Comparison of ENCODE assay signal across 24 mouse cellular contexts in the genomic region with DNA sequence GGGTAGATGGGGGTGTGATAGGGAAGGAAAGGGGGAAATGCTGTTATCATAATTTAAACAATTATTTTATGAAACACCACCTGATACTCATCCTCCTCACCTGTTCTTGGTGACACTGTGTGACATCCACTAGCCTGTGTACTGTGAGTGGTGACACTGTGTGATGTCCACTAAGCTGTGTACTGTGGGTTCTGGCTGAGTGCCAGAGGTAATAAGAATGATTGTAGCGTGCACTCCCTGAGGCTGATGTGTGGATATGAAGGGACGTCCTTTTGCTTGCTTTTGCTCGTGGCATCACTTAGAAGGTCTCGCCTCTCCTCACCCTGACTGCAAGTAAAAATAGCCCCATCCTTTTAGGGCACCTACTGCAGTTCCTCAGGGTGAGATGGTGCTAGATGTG. TPM values are rescaled to one million over a fixed set of nuclear protein-coding genes. Genes with fewer than 3 reads are reported as not detected.
DNase-seq lines count a peak whose midpoint lies in the region; ATAC-seq and TF ChIP-seq lines count a peak whose summit lies in the region.
"Had no signal": no experiment of that assay in that cellular context is flagged by ENCODE, and none has a peak within 500 bp of the region (broad histone marks: within the 10 kb centered on the region; RNA-seq: fewer than 3 reads in every experiment).

No protein-coding gene starts in this region.

- peaks cover 3% of the 10 kb centered on the region; the same call in 1 of the 2 replicates for H3K9me3 ChIP-seq in heart, embryonic 11.5 days (replicated peaks; ENCODE audit: control insufficient read depth, low read length)
- H3K9me3 ChIP-seq in heart, embryonic 10.5 days, result no peaks in the 10 kb centered on the region
- no peaks in the 10 kb centered on the region for H3K9me3 ChIP-seq in hindbrain, postnatal 0 days (ENCODE audit: low read length)
- H3K9me3 ChIP-seq in hindbrain, embryonic 12.5 days (replicated peaks), result 0 out of 2 replicates have a peak, but pooled peaks cover 5% of the 10 kb centered on the region
- no peaks in the 10 kb centered on the region for H3K9me3 ChIP-seq in midbrain, embryonic 14.5 days (ENCODE audit: control insufficient read depth, low read length)
- H3K9me3 ChIP-seq in midbrain, postnatal 0 days (ENCODE audit: low read length), result no peaks in the 10 kb centered on the region
- H3K9me3 ChIP-seq in midbrain, embryonic 16.5 days (replicated peaks; ENCODE audit: control insufficient read depth, low read length, poor library complexity, severe bottlenecking), result no peaks in the 10 kb centered on the region
- H3K9me3 ChIP-seq: embryonic facial prominence, embryonic 12.5 days; embryonic facial prominence, embryonic 15.5 days; hindbrain, embryonic 13.5 days had no signal

- DNase-seq in heart, embryonic 10.5 days (ENCODE audit: low spot score), result no peak
- DNase-seq in hindbrain, postnatal 0 days (ENCODE audit: low spot score), result peak; percentile 42
- DNase-seq in midbrain, embryonic 14.5 days, result peak; percentile 35
- DNase-seq in midbrain, postnatal 0 days (ENCODE audit: low spot score), result no peak
- no peak for DNase-seq in urinary bladder, postnatal 4 days (ENCODE audit: low spot score in 2 of 2)
- DNase-seq: adrenal gland, adult 8-10 months; adrenal gland, postnatal 25 days; cerebellum, adult 11-12 months; cerebellum, adult 8-10 months; cerebellum, postnatal 25 days; gastrocnemius, postnatal 25 days had no signal

- no peak overlapping the region for H3K4me3 ChIP-seq in heart, embryonic 11.5 days (ENCODE audit: low read depth, low read length)
- no peak overlapping the region for H3K4me3 ChIP-seq in heart, embryonic 10.5 days
- no peak overlapping the region for H3K4me3 ChIP-seq in hindbrain, postnatal 0 days (ENCODE audit: low read length)
- H3K4me3 ChIP-seq in hindbrain, embryonic 12.5 days, result no peak overlapping the region
- no peak overlapping the region for H3K4me3 ChIP-seq in midbrain, embryonic 14.5 days (replicated peaks; ENCODE audit: low read depth, low read length)
- H3K4me3 ChIP-seq in midbrain, postnatal 0 days (ENCODE audit: low read depth, low read length), result no peak overlapping the region
- no peak overlapping the region for H3K4me3 ChIP-seq in midbrain, embryonic 16.5 days (ENCODE audit: low read depth, low read length)
- H3K4me3 ChIP-seq: embryonic facial prominence, embryonic 12.5 days; embryonic facial prominence, embryonic 15.5 days; heart, embryonic 12.5 days; hindbrain, embryonic 13.5 days had no signal

- H3K27ac ChIP-seq in heart, embryonic 11.5 days (ENCODE audit: low read depth, low read length), result no peak overlapping the region
- no peak overlapping the region for H3K27ac ChIP-seq in heart, embryonic 10.5 days
- no peak overlapping the region for H3K27ac ChIP-seq in hindbrain, postnatal 0 days
- H3K27ac ChIP-seq in hindbrain, embryonic 12.5 days, result no peak overlapping the region
- H3K27ac ChIP-seq in midbrain, embryonic 14.5 days (replicated peaks; ENCODE audit: low read depth, low read length), result no peak overlapping the region
- no peak overlapping the region for H3K27ac ChIP-seq in midbrain, postnatal 0 days (ENCODE audit: low read depth, low read length)
- no peak overlapping the region for H3K27ac ChIP-seq in midbrain, embryonic 16.5 days (ENCODE audit: low read length)
- H3K27ac ChIP-seq: embryonic facial prominence, embryonic 12.5 days; embryonic facial prominence, embryonic 15.5 days; hindbrain, embryonic 13.5 days had no signal

- TF ChIP-seq CTCF in hindbrain, postnatal 0 days (IDR thresholded peaks at IDR 0.05; ENCODE audit: low read depth), result no peak
- TF ChIP-seq CTCF in midbrain, postnatal 0 days (IDR thresholded peaks at IDR 0.05), result no peak

- no peak overlapping the region for H3K4me2 ChIP-seq in heart, embryonic 11.5 days
- H3K4me2 ChIP-seq in hindbrain, postnatal 0 days (ENCODE audit: low read depth, low read length), result no peak overlapping the region
- H3K4me2 ChIP-seq in hindbrain, embryonic 12.5 days (replicated peaks), result no peak overlapping the region
- H3K4me2 ChIP-seq in midbrain, embryonic 14.5 days (ENCODE audit: low read length), result no peak overlapping the region
- no peak overlapping the region for H3K4me2 ChIP-seq in midbrain, postnatal 0 days (ENCODE audit: low read depth, low read length, poor library complexity, severe bottlenecking)
- no peak overlapping the region for H3K4me2 ChIP-seq in midbrain, embryonic 16.5 days (ENCODE audit: low read length)
- H3K4me2 ChIP-seq: embryonic facial prominence, embryonic 12.5 days; embryonic facial prominence, embryonic 15.5 days; heart, embryonic 12.5 days; hindbrain, embryonic 13.5 days had no signal

- ATAC-seq in heart, embryonic 11.5 days (replicated peaks; ENCODE audit: insufficient number of reproducible peaks, low FRiP score, low TSS enrichment), result peak; percentile 55; the same call in 1 of the 2 replicates
- no peak for ATAC-seq in hindbrain, postnatal 0 days
- ATAC-seq in hindbrain, embryonic 12.5 days (ENCODE audit: low FRiP score), result no peak
- no peak for ATAC-seq in midbrain, embryonic 14.5 days (ENCODE audit: low FRiP score, low TSS enrichment)
- ATAC-seq in midbrain, postnatal 0 days (ENCODE audit: low FRiP score), result no peak
- ATAC-seq in midbrain, embryonic 16.5 days, result no peak; the same call in 1 of the 2 replicates
- ATAC-seq: activated CD4-positive, CD25-positive, alpha-beta regulatory T cell, adult 4 months; CD4-positive, CD25-positive, alpha-beta regulatory T cell, adult 4 months; forebrain, embryonic 14.5 days; hindbrain, embryonic 16.5 days; inflammation-experienced regulatory T-cells, adult 6 months; intestine, embryonic 16.5 days had no signal

- 35% methylated on average over 4 of the region's 4 CpGs for WGBS in heart, embryonic 11.5 days (ENCODE audit: insufficient replicate concordance)
- WGBS in heart, embryonic 10.5 days, result 51% methylated on average over 4 of the region's 4 CpGs
- 53% methylated on average over 4 of the region's 4 CpGs for WGBS in hindbrain, postnatal 0 days
- whole genome bisulfite sequencing in hindbrain, embryonic 12.5 days, result 62% methylated on average over 4 of the region's 4 CpGs
- WGBS in midbrain, embryonic 14.5 days, result 51% methylated on average over 4 of the region's 4 CpGs
- 55% methylated on average over 4 of the region's 4 CpGs for WGBS in midbrain, postnatal 0 days
- 40% methylated on average over 4 of the region's 4 CpGs for WGBS in midbrain, embryonic 16.5 days

- peaks cover 6% of the 10 kb centered on the region for H3K4me1 ChIP-seq in heart, embryonic 11.5 days (ENCODE audit: control insufficient read depth, insufficient read depth, low read length)
- H3K4me1 ChIP-seq in heart, embryonic 10.5 days, result peaks cover 22% of the 10 kb centered on the region; the same call in 1 of the 2 replicates
- no peaks in the 10 kb centered on the region for H3K4me1 ChIP-seq in hindbrain, postnatal 0 days (ENCODE audit: insufficient read depth, low read length)
- 0 out of 2 replicates have a peak, but pooled peaks cover 2% of the 10 kb centered on the region for H3K4me1 ChIP-seq in hindbrain, embryonic 12.5 days
- 0 out of 2 replicates have a peak, but pooled peaks cover 5% of the 10 kb centered on the region for H3K4me1 ChIP-seq in midbrain, embryonic 14.5 days (ENCODE audit: control insufficient read depth, insufficient read depth, low read length)
- H3K4me1 ChIP-seq in midbrain, postnatal 0 days (ENCODE audit: insufficient read depth, low read length), result no peaks in the 10 kb centered on the region
- H3K4me1 ChIP-seq in midbrain, embryonic 16.5 days (ENCODE audit: control insufficient read depth, insufficient read depth, low read length), result peaks cover 2% of the 10 kb centered on the region; the same call in 1 of the 2 replicates
- H3K4me1 ChIP-seq: embryonic facial prominence, embryonic 15.5 days had no signal

- H3K27me3 ChIP-seq in heart, embryonic 11.5 days (ENCODE audit: control insufficient read depth, insufficient read depth, low read length), result no peaks in the 10 kb centered on the region
- no peaks in the 10 kb centered on the region for H3K27me3 ChIP-seq in heart, embryonic 10.5 days (ENCODE audit: insufficient read depth, poor library complexity, severe bottlenecking)
- H3K27me3 ChIP-seq in hindbrain, postnatal 0 days (ENCODE audit: insufficient read depth, low read length), result no peaks in the 10 kb centered on the region
- no peaks in the 10 kb centered on the region for H3K27me3 ChIP-seq in hindbrain, embryonic 12.5 days
- no peaks in the 10 kb centered on the region for H3K27me3 ChIP-seq in midbrain, embryonic 14.5 days (ENCODE audit: control insufficient read depth, insufficient read depth, low read length)
- no peaks in the 10 kb centered on the region for H3K27me3 ChIP-seq in midbrain, postnatal 0 days (ENCODE audit: insufficient read depth, low read length)
- H3K27me3 ChIP-seq in midbrain, embryonic 16.5 days (ENCODE audit: control insufficient read depth, insufficient read depth, low read depth, low read length), result no peaks in the 10 kb centered on the region
- H3K27me3 ChIP-seq: embryonic facial prominence, embryonic 12.5 days; embryonic facial prominence, embryonic 15.5 days; heart, embryonic 12.5 days; hindbrain, embryonic 13.5 days had no signal

- no peaks in the 10 kb centered on the region for H3K36me3 ChIP-seq in heart, embryonic 11.5 days (ENCODE audit: control insufficient read depth, insufficient read depth, low read length)
- H3K36me3 ChIP-seq in heart, embryonic 10.5 days, result no peaks in the 10 kb centered on the region; the same call in 1 of the 2 replicates
- no peaks in the 10 kb centered on the region for H3K36me3 ChIP-seq in hindbrain, postnatal 0 days (ENCODE audit: insufficient read depth, low read length)
- H3K36me3 ChIP-seq in hindbrain, embryonic 12.5 days, result no peaks in the 10 kb centered on the region
- no peaks in the 10 kb centered on the region for H3K36me3 ChIP-seq in midbrain, embryonic 14.5 days (ENCODE audit: control insufficient read depth, insufficient read depth, low read length)
- H3K36me3 ChIP-seq in midbrain, postnatal 0 days (ENCODE audit: insufficient read depth, low read length), result no peaks in the 10 kb centered on the region
- no peaks in the 10 kb centered on the region for H3K36me3 ChIP-seq in midbrain, embryonic 16.5 days (ENCODE audit: control insufficient read depth, insufficient read depth, low read length)
- H3K36me3 ChIP-seq: embryonic facial prominence, embryonic 12.5 days; embryonic facial prominence, embryonic 15.5 days; heart, embryonic 12.5 days; hindbrain, embryonic 13.5 days had no signal

- H3K9ac ChIP-seq in heart, embryonic 11.5 days (ENCODE audit: low read depth, low read length), result no peak overlapping the region
- no peak overlapping the region for H3K9ac ChIP-seq in hindbrain, postnatal 0 days (replicated peaks; ENCODE audit: low read length)
- no peak overlapping the region for H3K9ac ChIP-seq in hindbrain, embryonic 12.5 days
- H3K9ac ChIP-seq in midbrain, embryonic 14.5 days (replicated peaks; ENCODE audit: low read length), result no peak overlapping the region
- H3K9ac ChIP-seq in midbrain, postnatal 0 days (replicated peaks; ENCODE audit: low read length, poor library complexity, severe bottlenecking), result no peak overlapping the region
- 0 out of 2 replicates have a peak overlapping the region, but pooled peaks have one; percentile 2 for H3K9ac ChIP-seq in midbrain, embryonic 16.5 days (ENCODE audit: low read depth, low read length)
- H3K9ac ChIP-seq: embryonic facial prominence, embryonic 12.5 days; embryonic facial prominence, embryonic 15.5 days; heart, embryonic 12.5 days; hindbrain, embryonic 13.5 days had no signal

RNA-seq across cellular contexts. Expression of a gene that starts 47.1 kb away (rescaled TPM):
- polyA plus RNA-seq in heart, embryonic 11.5 days (2014; fragmentation: Nextera tagmentation; extraction: Ambion mirVana), result 10.7 TPM in 2 replicates
- 11.3 and 12.8 TPM in 2 replicates for polyA plus RNA-seq in heart, embryonic 10.5 days (2016; fragmentation: Nextera tagmentation; extraction: Ambion mirVana)
- total RNA-seq in hindbrain, postnatal 0 days (2014; rRNA removed), result 2.8 and 4.1 TPM in 2 replicates
- polyA plus RNA-seq in hindbrain, postnatal 0 days (2015; fragmentation: Nextera tagmentation; extraction: Ambion mirVana), result 9.4 and 10.2 TPM in 2 replicates
- polyA plus RNA-seq in hindbrain, embryonic 12.5 days (2016; fragmentation: Nextera tagmentation; extraction: Ambion mirVana), result 6.8 and 8.8 TPM in 2 replicates
- 7.7 and 7.8 TPM in 2 replicates for polyA plus RNA-seq in midbrain, embryonic 14.5 days (2014; fragmentation: Nextera tagmentation; extraction: Ambion mirVana)
- 11.8 and 19.2 TPM in 2 replicates for total RNA-seq in midbrain, postnatal 0 days (2014; rRNA removed)
- 10.7 and 11.5 TPM in 2 replicates for polyA plus RNA-seq in midbrain, postnatal 0 days (2015; fragmentation: Nextera tagmentation; extraction: Ambion mirVana)
- 8.4 and 9.1 TPM in 2 replicates for polyA plus RNA-seq in midbrain, embryonic 16.5 days (2015; fragmentation: Nextera tagmentation; extraction: Ambion mirVana)

Comparison
In these comparisons a context has a peak if more than half of its experiments do, and no peak if none do; other contexts are left out.
1. DNase-seq: peak in hindbrain, postnatal 0 days (single experiment) and midbrain, embryonic 14.5 days (single experiment); none in heart, embryonic 10.5 days (single experiment), midbrain, postnatal 0 days (single experiment) and urinary bladder, postnatal 4 days (0 of 2).